Mouse (Mus musculus): Measurements from ENCODE around the gene Faap24. TPM values are rescaled to one million over a fixed set of nuclear protein-coding genes. Genes with fewer than 3 reads are reported as not detected.

Faap24 gene
- total and polyA plus RNA-seq, 2 experiments from 2014 or later, result 6.0 to 10.4 TPM

DNA sequence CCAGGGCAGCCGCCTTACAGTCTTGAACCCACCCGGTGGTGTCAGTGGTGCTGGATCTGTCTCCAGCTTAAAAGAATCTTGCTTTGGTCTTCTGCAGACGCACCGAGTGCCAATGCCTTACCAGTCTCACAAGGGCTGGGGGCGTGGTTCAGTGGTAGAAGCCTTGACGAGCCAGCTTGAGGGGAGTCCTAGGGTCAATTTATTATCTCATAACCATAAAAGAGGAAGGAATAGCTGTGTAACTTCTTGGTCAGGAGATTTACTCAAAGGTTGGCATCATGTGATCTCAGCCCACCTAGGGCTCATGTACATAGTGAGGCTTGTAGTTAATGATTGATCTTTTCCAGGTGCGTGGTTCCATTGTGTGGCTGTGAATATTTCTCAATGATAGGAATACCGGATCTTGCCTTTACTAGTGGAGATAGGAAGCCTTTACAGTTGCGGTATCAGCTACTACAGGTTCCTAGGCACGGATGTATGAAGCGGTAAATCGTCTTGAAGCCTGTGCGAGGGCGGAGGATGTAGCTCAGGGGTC lies 24.1 kb downstream of the Faap24 start:
- TF ChIP-seq CTCF (IDR thresholded peaks at IDR 0.05; ENCODE audit: low read depth), result no peak
- no peaks in the 10 kb centered on the region for H3K4me1 ChIP-seq (ENCODE audit: insufficient read depth, low read length)
- no peak for ATAC-seq
- no peaks in the 10 kb centered on the region for H3K36me3 ChIP-seq (ENCODE audit: insufficient read depth, low read length)
- no peak overlapping the region for H3K4me2 ChIP-seq (ENCODE audit: low read depth, low read length)
- H3K4me3 ChIP-seq (ENCODE audit: low read length), result no peak overlapping the region
- H3K27me3 ChIP-seq (ENCODE audit: insufficient read depth, low read length), result no peaks in the 10 kb centered on the region
- no peak overlapping the region for H3K9ac ChIP-seq (replicated peaks; ENCODE audit: low read length)
- no peak for DNase-seq (ENCODE audit: low spot score)
- no peaks in the 10 kb centered on the region for H3K9me3 ChIP-seq (ENCODE audit: low read length)
- 90% methylated on average over 14 of the region's 14 CpGs for WGBS
- H3K27ac ChIP-seq, result no peak overlapping the region

DNA sequence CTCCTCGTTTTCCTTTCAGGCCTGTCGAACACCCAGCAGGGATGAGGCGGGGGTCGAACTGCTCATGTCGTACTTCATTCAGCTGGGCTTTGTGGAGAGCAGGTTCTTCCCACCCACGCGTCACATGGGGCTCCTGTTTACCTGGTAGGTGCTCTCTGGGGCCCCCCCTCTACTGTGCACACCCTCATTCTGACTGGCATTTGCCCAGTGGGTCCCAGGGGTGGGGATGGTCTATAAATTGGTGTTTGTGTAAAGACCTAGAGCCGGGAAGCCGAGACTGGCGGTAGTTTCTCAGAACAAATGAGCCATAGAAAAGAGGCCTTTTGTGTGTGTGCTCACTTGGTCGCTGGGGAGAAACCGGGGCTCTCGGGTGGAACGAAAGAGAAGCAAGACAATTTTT lies 25.5 kb downstream of the Faap24 start:
- no peaks in the 10 kb centered on the region for H3K9me3 ChIP-seq (ENCODE audit: low read length)
- H3K27ac ChIP-seq, result no peak overlapping the region
- DNase-seq (ENCODE audit: low spot score), result peak; percentile 17
- no peaks in the 10 kb centered on the region for H3K4me1 ChIP-seq (ENCODE audit: insufficient read depth, low read length)
- ATAC-seq, result 0 out of 2 replicates have a peak, but pooled peaks have one; percentile 40
- H3K4me3 ChIP-seq (ENCODE audit: low read length), result no peak overlapping the region
- no peak overlapping the region for H3K9ac ChIP-seq (replicated peaks; ENCODE audit: low read length)
- WGBS, result 16% methylated on average over 14 of the region's 14 CpGs
- H3K27me3 ChIP-seq (ENCODE audit: insufficient read depth, low read length), result no peaks in the 10 kb centered on the region
- TF ChIP-seq CTCF (IDR thresholded peaks at IDR 0.05; ENCODE audit: low read depth), result no peak
- H3K4me2 ChIP-seq (ENCODE audit: low read depth, low read length), result no peak overlapping the region
- no peaks in the 10 kb centered on the region for H3K36me3 ChIP-seq (ENCODE audit: insufficient read depth, low read length)

GRCm38 (mm10) chr7:35365161-35365910 lies 31.3 kb downstream of the Faap24 start:
- Histone ChIP-seq H3K4me3 (ENCODE audit: low read length) (no peak overlapping the region), H3K27ac (no peak overlapping the region), H3K9me3 (ENCODE audit: low read length) (no peaks in the 10 kb centered on the region), H3K27me3 (ENCODE audit: insufficient read depth, low read length) (no peaks in the 10 kb centered on the region), H3K4me2 (ENCODE audit: low read depth, low read length) (no peak overlapping the region), H3K9ac (replicated peaks; ENCODE audit: low read length) (no peak overlapping the region), H3K4me1 (ENCODE audit: insufficient read depth, low read length) (no peaks in the 10 kb centered on the region), H3K36me3 (ENCODE audit: insufficient read depth, low read length) (no peaks in the 10 kb centered on the region)
- DNase-seq (ENCODE audit: low spot score) (no peak), ATAC-seq (no peak)
- WGBS, result 67% methylated on average over 12 of the region's 12 CpGs
- no peak for TF ChIP-seq CTCF (IDR thresholded peaks at IDR 0.05; ENCODE audit: low read depth)

GRCm38 (mm10) chr7:35362868-35363267 lies 33.8 kb downstream of the Faap24 start:
- Histone ChIP-seq H3K36me3 (ENCODE audit: insufficient read depth, low read length) (no peaks in the 10 kb centered on the region), H3K4me3 (ENCODE audit: low read length) (no peak overlapping the region), H3K9me3 (ENCODE audit: low read length) (no peaks in the 10 kb centered on the region), H3K27me3 (ENCODE audit: insufficient read depth, low read length) (no peaks in the 10 kb centered on the region), H3K9ac (replicated peaks; ENCODE audit: low read length) (no peak overlapping the region), H3K4me2 (ENCODE audit: low read depth, low read length) (no peak overlapping the region), H3K4me1 (ENCODE audit: insufficient read depth, low read length) (no peaks in the 10 kb centered on the region), H3K27ac (no peak overlapping the region)
- no peak for DNase-seq (ENCODE audit: low spot score)
- no peak for TF ChIP-seq CTCF (IDR thresholded peaks at IDR 0.05; ENCODE audit: low read depth)
- 91% methylated on average over 5 of the region's 5 CpGs for WGBS
- no peak for ATAC-seq

DNA sequence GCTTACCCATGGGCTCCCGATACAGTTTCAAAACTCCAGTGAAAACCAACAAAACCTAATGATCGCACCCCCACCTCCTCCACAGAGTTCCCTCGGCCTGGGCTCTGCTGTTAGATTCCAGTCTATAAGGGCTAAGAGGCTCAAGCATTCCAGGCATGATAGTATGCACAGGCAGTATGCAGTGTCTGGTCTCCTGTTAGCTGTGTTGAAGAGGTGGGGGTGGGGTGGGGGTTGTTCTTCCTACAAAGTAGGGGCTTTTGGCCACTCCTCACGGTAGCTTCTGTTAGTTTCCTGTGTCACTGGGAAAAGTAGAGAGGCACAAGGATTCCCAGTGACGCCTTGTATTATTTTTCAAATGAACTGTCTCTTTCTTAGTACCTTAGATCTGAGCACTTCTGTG lies 34.4 kb downstream of the Faap24 start:
- TF ChIP-seq CTCF (IDR thresholded peaks at IDR 0.05; ENCODE audit: low read depth), result no peak
- H3K9me3 ChIP-seq (ENCODE audit: low read length), result no peaks in the 10 kb centered on the region
- WGBS, result 82% methylated on average over 5 of the region's 5 CpGs
- no peaks in the 10 kb centered on the region for H3K4me1 ChIP-seq (ENCODE audit: insufficient read depth, low read length)
- no peaks in the 10 kb centered on the region for H3K27me3 ChIP-seq (ENCODE audit: insufficient read depth, low read length)
- DNase-seq (ENCODE audit: low spot score) (no peak), ATAC-seq (no peak)
- no peaks in the 10 kb centered on the region for H3K36me3 ChIP-seq (ENCODE audit: insufficient read depth, low read length)
- no peak overlapping the region for H3K27ac ChIP-seq
- no peak overlapping the region for H3K4me3 ChIP-seq (ENCODE audit: low read length)
- no peak overlapping the region for H3K9ac ChIP-seq (replicated peaks; ENCODE audit: low read length)
- H3K4me2 ChIP-seq (ENCODE audit: low read depth, low read length), result no peak overlapping the region

- H3K9ac ChIP-seq (replicated peaks; ENCODE audit: low read length), result no peak overlapping the region
- no peak overlapping the region for H3K4me3 ChIP-seq (ENCODE audit: low read length)
- no peak overlapping the region for H3K27ac ChIP-seq
- ATAC-seq, result no peak
- H3K4me1 ChIP-seq (ENCODE audit: insufficient read depth, low read length), result no peaks in the 10 kb centered on the region
- H3K36me3 ChIP-seq (ENCODE audit: insufficient read depth, low read length), result no peaks in the 10 kb centered on the region
- H3K9me3 ChIP-seq (ENCODE audit: low read length), result no peaks in the 10 kb centered on the region
- H3K27me3 ChIP-seq (ENCODE audit: insufficient read depth, low read length), result no peaks in the 10 kb centered on the region
- TF ChIP-seq CTCF (IDR thresholded peaks at IDR 0.05; ENCODE audit: low read depth), result no peak
- WGBS, result 78% methylated on average over 12 of the region's 12 CpGs
- no peak for DNase-seq (ENCODE audit: low spot score)
- no peak overlapping the region for H3K4me2 ChIP-seq (ENCODE audit: low read depth, low read length)
Observed at GRCm38 (mm10) chr7:35357621-35358020, 39.0 kb downstream of the Faap24 start.

- Histone ChIP-seq H3K36me3 (ENCODE audit: insufficient read depth, low read length) (no peaks in the 10 kb centered on the region), H3K4me3 (ENCODE audit: low read length) (no peak overlapping the region), H3K9ac (replicated peaks; ENCODE audit: low read length) (no peak overlapping the region), H3K4me2 (ENCODE audit: low read depth, low read length) (no peak overlapping the region), H3K27me3 (ENCODE audit: insufficient read depth, low read length) (no peaks in the 10 kb centered on the region), H3K4me1 (ENCODE audit: insufficient read depth, low read length) (no peaks in the 10 kb centered on the region), H3K27ac (no peak overlapping the region), H3K9me3 (ENCODE audit: low read length) (no peaks in the 10 kb centered on the region)
- DNase-seq (ENCODE audit: low spot score) (no peak), ATAC-seq (no peak)
- TF ChIP-seq CTCF (IDR thresholded peaks at IDR 0.05; ENCODE audit: low read depth), result no peak
- WGBS, result 85% methylated on average over 5 of the region's 5 CpGs
Observed at GRCm38 (mm10) chr7:35355303-35355872, 41.2 kb downstream of the Faap24 start.

Data from hindbrain, postnatal 0 days (tissue).